Mouse (Mus musculus): ENCODE results near the gene Gm44973.
A peak's percentile ranks its signal among the peaks of the same experiment; 100 is the strongest.
"Not testable (repeated sequence)": the region's sequence is repeated elsewhere in the genome, so short reads cannot be mapped to it uniquely, and the experiment has no call there.

Gm44973 gene

DNA sequence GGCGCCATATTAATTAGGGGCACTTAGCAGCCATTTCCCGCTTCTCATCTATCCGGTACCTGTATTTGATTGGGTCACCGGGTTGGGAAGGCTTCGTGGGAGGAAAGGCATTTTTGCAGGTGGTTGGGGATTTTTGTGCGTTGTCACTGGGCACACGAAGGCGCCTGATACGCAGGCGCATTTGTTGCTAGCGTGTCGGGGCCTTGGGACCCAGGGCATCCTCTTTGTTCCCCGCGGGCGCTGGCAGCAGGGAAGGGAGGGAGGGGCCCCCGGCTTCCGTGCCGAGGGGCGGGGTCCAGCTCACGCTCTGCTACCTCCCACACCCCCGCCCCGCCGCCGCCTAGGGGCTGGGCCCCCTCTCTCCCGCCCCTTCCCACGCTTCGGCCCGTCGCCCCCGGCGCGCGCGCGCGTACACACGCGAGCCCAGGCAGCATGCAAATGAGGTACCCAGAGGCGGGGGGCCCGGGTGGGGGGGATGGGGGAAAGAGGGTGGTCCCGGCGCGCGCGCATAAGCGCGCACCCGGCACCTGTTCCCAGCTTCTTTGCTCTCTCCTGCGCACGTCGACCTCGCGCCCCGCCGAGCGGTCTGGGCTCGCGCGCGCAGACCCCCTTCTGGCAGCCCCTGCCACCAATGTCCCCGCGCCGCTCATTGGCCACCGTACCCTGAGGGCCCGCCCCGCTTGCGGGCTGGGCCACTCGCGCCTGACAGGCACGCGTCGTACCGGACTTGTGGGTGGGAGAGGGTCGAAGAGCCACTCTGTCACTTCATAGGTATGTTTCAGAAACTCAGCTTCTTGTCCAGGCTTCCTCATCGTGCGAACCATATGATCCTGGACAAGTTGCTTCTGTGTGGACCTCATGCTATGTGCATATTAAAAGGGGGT lies at the start of gene Gm44973:
TSS of gene Gm44973 (plus strand) at position 379 of the 884 bp plus-strand sequence.
- peak; percentile 73 for DNase-seq (ENCODE audit: extremely low spot score, low read depth, low spot score)

GRCm38 (mm10) chr7:4971068-4971467 lies 44.2 kb upstream of the Gm44973 start, which contains the start of gene Sbk3:
Sbk3 (minus strand) TSS chr7:4971168.
- DNase-seq (ENCODE audit: extremely low spot score, low read depth, low spot score), result no peak

- DNase-seq (ENCODE audit: extremely low spot score, low read depth, low spot score), result no peak
Observed at GRCm38 (mm10) chr7:4971710-4972109, 43.6 kb upstream of the Gm44973 start.

GRCm38 (mm10) chr7:4972321-4973047 lies 42.8 kb upstream of the Gm44973 start:
- DNase-seq (ENCODE audit: extremely low spot score, low read depth, low spot score), result no peak

DNA sequence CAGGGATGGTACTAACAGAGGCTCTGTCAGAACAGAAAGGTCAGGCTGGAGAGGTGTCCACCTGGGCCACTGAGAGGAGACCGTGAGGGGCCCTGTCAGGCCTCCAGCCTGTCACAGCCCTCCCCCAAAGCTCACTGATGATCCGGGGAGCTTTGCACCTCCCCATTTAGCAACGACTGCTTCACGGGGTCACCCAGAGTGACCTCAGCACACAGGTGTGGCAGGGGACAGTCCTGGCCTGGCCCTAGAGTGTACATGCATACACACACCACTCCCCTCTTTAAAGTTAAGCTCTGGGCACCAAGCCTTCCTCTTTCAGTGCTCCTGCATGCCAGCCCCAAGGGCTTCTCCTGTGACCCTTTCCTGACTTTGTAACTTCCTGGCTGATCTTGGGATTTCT lies 39.8 kb upstream of the Gm44973 start:
- no peak for DNase-seq (ENCODE audit: extremely low spot score, low read depth, low spot score)

DNA sequence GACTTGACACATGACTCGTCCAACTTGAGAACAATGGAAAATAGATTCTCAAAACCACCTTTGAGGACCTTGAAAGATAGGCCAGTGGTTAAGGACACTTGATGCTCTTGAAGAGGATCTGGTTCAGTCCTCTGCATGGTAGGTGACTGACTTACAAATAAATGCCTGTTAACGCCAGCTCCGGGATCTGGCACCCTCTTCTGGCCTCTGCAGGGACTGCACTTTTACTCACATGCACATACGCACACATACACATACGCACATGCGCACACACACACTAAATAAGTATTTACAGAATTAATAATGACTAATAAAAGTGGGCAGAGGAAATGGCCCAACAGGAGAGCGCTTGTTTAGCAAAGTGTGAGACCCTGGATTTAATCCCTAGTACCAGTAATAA lies 38.5 kb upstream of the Gm44973 start:
- DNase-seq (ENCODE audit: extremely low spot score, low read depth, low spot score), result no peak

GRCm38 (mm10) chr7:4988250-4988649 lies 27.0 kb upstream of the Gm44973 start:
- no peak for DNase-seq (ENCODE audit: extremely low spot score, low read depth, low spot score)

GRCm38 (mm10) chr7:4993347-4993998 lies 21.8 kb upstream of the Gm44973 start:
- DNase-seq (ENCODE audit: extremely low spot score, low read depth, low spot score), result no peak

GRCm38 (mm10) chr7:4993999-4994788 lies 21.1 kb upstream of the Gm44973 start:
- DNase-seq (ENCODE audit: extremely low spot score, low read depth, low spot score), result no peak

- no peak for DNase-seq (ENCODE audit: extremely low spot score, low read depth, low spot score)
Observed at GRCm38 (mm10) chr7:4995268-4996002, 19.9 kb upstream of the Gm44973 start.

GRCm38 (mm10) chr7:4996003-4996895 lies 19.0 kb upstream of the Gm44973 start, which contains the start of gene Zfp579:
Zfp579 (minus strand) TSS chr7:4996158.
- DNase-seq (ENCODE audit: extremely low spot score, low read depth, low spot score), result peak; percentile 69

DNA sequence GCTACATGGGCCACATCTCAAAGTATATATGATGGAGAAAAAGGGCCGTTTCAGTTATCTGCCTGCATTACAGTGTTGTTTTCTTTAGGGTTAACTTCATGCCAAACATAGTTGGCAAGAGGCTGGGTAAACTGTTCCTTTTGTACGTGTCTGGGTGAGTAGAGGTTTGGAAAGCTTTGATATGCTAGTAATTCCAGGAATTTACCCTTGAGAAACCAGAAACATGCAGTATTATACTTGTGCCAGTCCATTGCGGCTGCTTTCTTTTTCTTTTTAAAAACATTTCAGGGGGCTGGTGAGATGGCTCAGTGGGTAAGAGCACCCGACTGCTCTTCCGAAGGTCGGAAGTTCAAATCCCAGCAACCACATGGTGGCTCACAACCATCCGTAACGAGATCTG lies 18.4 kb upstream of the Gm44973 start:
- no peak for DNase-seq (ENCODE audit: extremely low spot score, low read depth, low spot score)

DNA sequence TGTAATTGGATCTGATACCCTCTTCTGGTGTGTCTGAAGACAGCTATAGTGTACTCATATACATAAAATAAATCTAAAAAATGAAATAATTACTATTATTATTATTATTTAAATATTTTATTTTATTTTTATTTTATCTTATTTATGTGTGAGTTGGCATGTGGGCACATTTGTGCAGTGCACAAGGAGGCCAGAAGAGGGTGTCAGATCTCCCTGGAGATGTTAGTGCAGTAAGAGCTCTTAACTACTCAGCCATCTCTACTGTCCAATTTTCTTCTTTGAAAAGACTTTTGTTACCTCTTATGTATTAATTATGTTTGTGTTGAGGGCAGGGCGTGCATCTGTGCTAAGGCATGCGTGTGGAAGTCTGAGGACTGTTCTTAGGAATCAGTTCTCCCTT lies 15.4 kb upstream of the Gm44973 start:
- no peak for DNase-seq (ENCODE audit: extremely low spot score, low read depth, low spot score)

GRCm38 (mm10) chr7:5002876-5003275 lies 12.4 kb upstream of the Gm44973 start:
- DNase-seq (ENCODE audit: extremely low spot score, low read depth, low spot score), result not testable (repeated sequence)

DNA sequence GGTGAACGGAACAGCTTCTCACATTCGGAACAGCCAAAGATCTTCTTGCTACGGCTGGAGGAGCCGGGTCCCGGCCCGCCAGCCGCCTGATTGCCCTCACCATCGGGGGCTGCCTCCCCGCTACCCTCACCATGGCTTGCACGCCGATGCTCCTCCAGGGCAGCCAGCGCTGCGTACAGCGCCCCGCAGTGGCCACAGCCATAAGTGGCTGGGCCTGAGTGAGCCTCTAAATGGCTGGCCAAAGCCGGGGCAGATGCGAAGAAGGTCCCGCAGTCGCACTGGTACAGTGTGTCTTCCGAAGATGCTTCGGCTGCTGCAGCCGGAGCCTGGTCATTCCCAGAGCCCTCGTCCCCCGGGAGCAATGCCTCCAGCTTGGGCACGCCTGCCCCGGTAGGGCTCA lies 7.1 kb upstream of the Gm44973 start:
- no peak for DNase-seq (ENCODE audit: extremely low spot score, low read depth, low spot score)

GRCm38 (mm10) chr7:5012681-5013513 lies 2.4 kb upstream of the Gm44973 start:
- DNase-seq (ENCODE audit: extremely low spot score, low read depth, low spot score), result no peak

DNA sequence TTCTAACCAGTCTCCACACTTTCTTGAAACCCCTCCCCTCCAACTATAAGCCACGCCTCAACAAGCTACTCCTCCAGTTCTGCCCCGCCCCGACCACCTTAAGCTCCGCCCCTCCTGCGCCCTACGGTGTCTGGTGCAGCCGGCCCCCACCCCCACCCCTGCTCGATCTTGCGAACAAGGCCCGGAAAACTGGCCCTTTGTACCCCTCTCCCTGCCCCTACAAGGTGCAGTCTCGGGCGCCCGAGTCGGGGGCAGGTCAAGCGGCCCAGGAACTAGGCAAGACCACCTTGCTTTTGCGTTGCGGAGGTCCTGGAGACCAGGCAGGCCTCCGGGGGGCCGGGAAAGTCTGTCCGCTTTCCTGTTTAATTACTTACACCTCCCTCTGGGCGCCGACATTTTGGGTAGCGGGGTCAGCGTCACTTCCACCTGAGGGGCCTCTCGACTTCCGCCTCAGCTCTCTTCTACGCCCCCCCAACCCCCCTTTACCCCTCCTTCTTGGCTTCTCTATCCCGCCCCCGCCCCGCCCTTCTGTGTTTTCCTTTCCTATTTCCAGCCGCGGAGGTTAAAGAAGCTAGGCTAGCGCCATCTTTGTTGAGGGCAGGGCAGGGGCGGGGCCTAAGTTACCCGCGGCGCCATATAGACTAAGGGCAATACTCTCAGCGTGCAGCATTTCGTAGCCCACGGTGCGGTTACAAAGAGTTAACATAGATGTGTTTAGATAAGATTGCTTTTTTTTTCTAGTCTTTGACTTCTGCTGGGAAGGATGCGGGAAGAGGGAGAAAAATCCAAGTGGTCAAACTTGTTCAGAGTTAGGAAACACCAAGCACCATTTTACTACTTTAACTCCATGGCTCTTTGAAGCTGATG lies 812 bp upstream of the Gm44973 start, which contains the start of the genes Zfp524 and Fiz1:
TSS of gene Zfp524 (plus strand) at position 165 of the 867 bp plus-strand sequence.
TSS of gene Fiz1 (minus strand) at position 447 of the 867 bp plus-strand sequence.
- peak; percentile 95 for DNase-seq (ENCODE audit: extremely low spot score, low read depth, low spot score)
